Mouse (Mus musculus): ENCODE measurements around the gene Nme7. TPM values are rescaled to one million over a fixed set of nuclear protein-coding genes. Genes with fewer than 3 reads are reported as not detected.
A peak's percentile ranks its signal among the peaks of the same experiment; 100 is the strongest.

The Nme7 gene
- polyA plus RNA-seq, 1 experiment from 2014 or later = 8.5 TPM

DNA sequence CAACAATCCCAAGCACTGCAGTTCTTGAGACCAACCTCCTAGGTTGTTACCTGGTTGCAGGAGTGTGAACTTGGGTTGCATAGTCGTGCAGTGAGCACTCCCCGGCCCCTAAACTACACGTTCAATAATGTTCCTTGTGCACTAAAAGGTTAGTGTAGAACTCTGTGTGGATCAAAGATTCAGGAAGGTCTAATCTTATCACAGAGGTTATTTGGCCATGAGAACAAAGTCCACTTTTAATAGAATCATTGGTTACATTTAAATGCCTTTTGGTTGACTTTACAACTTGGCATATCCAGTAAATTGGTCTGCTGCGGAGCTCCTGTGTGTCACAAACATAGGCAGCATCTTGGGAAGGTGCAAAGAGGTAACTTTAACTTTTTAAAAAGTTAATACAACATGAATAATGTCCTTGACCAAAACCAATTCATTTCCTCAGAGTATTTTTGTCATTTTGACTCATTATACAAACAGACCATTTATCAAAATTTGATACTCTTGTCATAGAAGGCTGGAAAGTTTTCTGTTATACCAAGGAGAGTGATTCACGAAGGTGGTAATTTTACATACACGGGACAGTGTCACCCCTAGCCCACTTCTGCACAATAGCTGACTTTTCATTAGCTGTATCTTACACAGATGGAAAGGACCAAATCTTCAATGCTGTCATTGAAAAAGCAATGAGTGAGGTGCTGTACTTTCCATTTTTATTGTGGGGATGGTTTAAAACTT lies 116.9 kb downstream of the Nme7 start:
- Histone ChIP-seq H3K36me3 (ENCODE audit: control insufficient read depth, insufficient read depth) (no peaks in the 10 kb centered on the region), H3K9ac (ENCODE audit: low read depth, low read length) (no peak overlapping the region), H3K4me3 (ENCODE audit: low read depth, low read length) (no peak overlapping the region), H3K4me1 (ENCODE audit: control insufficient read depth, low read depth, low read length) (peaks cover 2% of the 10 kb centered on the region), H3K4me2 (ENCODE audit: low read depth, low read length) (no peak overlapping the region), H3K27me3 (ENCODE audit: control insufficient read depth, insufficient read depth, low read depth, low read length) (no peaks in the 10 kb centered on the region), H3K27ac (ENCODE audit: low read length) (no peak overlapping the region), H3K9me3 (replicated peaks; ENCODE audit: control insufficient read depth, low read length) (no peaks in the 10 kb centered on the region)
- 64% methylated on average over 6 of the region's 6 CpGs for WGBS (ENCODE audit: insufficient replicate concordance)
- ATAC-seq (ENCODE audit: low read depth) = peak; percentile 53; the same call in 1 of the 2 replicates

DNA sequence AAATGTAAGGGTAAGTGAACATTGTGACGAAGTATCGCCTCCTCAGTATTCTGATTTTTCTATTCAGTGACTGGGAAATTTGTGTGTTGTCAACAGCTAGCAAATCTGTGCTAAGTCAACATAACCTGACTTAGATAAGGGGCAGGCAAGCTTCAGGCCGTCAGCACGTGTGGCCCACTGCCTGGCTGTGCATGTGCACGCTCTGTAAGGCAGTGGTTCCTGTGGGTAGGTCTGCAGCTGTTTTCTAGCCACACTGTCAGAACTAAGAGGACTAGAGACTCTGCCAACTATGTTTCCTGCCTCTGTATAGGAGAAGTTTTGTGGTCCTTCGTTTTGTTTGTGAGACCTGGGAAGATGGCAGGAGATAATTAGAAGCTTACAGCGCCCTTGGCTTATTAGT lies 122.3 kb downstream of the Nme7 start:
- Histone ChIP-seq H3K9ac (ENCODE audit: low read depth, low read length) (no peak overlapping the region), H3K4me2 (ENCODE audit: low read depth, low read length) (no peak overlapping the region), H3K4me1 (ENCODE audit: control insufficient read depth, low read depth, low read length) (no peaks in the 10 kb centered on the region), H3K4me3 (ENCODE audit: low read depth, low read length) (no peak overlapping the region), H3K27ac (ENCODE audit: low read length) (no peak overlapping the region), H3K36me3 (ENCODE audit: control insufficient read depth, insufficient read depth) (no peaks in the 10 kb centered on the region), H3K9me3 (replicated peaks; ENCODE audit: control insufficient read depth, low read length) (no peaks in the 10 kb centered on the region), H3K27me3 (ENCODE audit: control insufficient read depth, insufficient read depth, low read depth, low read length) (no peaks in the 10 kb centered on the region)
- WGBS (ENCODE audit: insufficient replicate concordance) = 56% methylated on average over 7 of the region's 7 CpGs
- peak; percentile 71 for ATAC-seq (ENCODE audit: low read depth)

DNA sequence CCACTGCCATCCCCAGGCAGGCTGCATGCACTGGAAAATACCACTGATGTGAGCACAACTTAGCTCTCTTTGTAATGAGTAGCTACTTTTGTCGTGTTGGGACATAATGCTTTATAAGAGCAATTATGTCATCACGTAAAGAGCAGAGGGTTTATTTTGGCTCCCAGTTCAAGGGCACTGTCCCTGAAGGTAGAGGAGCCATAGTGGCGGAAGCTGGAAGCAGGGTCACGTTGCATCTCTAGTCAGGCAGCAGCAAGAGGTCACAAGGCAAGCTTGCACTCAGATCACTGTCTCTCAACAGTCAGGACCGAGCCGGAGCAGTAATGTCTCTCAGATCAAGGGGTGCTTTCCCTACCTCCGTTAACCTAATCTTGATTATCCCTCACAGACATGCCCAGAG lies 123.9 kb downstream of the Nme7 start:
- Histone ChIP-seq H3K27me3 (ENCODE audit: control insufficient read depth, insufficient read depth, low read depth, low read length) (no peaks in the 10 kb centered on the region), H3K9ac (ENCODE audit: low read depth, low read length) (no peak overlapping the region), H3K27ac (ENCODE audit: low read length) (no peak overlapping the region), H3K4me3 (ENCODE audit: low read depth, low read length) (no peak overlapping the region), H3K4me2 (ENCODE audit: low read depth, low read length) (no peak overlapping the region), H3K36me3 (ENCODE audit: control insufficient read depth, insufficient read depth) (no peaks in the 10 kb centered on the region), H3K9me3 (replicated peaks; ENCODE audit: control insufficient read depth, low read length) (no peaks in the 10 kb centered on the region), H3K4me1 (ENCODE audit: control insufficient read depth, low read depth, low read length) (no peaks in the 10 kb centered on the region)
- 56% methylated on average over 7 of the region's 7 CpGs for WGBS (ENCODE audit: insufficient replicate concordance)
- ATAC-seq (ENCODE audit: low read depth) = no peak

DNA sequence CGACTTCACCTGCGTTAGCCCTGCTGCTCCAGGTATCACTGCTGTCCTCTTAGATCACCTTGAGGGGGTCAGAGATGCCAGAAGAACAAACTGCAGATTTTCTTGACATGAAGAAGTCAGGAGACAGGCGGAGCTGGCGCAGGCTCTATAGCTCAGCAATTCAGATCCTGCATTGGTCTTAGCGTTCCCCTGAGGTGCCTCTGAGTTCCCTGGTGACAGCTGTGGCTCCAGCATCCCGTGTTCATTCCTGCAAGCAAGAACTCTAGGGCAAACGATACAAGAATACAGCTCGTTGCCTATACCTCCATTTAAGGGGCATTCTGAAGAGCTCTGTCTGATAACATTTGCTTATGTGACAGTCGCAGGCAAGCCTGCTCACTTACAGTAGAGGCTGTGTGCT lies 124.7 kb downstream of the Nme7 start:
- Histone ChIP-seq H3K36me3 (ENCODE audit: control insufficient read depth, insufficient read depth) (no peaks in the 10 kb centered on the region), H3K27ac (ENCODE audit: low read length) (no peak overlapping the region), H3K4me2 (ENCODE audit: low read depth, low read length) (no peak overlapping the region), H3K4me3 (ENCODE audit: low read depth, low read length) (no peak overlapping the region), H3K27me3 (ENCODE audit: control insufficient read depth, insufficient read depth, low read depth, low read length) (no peaks in the 10 kb centered on the region), H3K4me1 (ENCODE audit: control insufficient read depth, low read depth, low read length) (no peaks in the 10 kb centered on the region), H3K9me3 (replicated peaks; ENCODE audit: control insufficient read depth, low read length) (no peaks in the 10 kb centered on the region), H3K9ac (ENCODE audit: low read depth, low read length) (no peak overlapping the region)
- no peak for ATAC-seq (ENCODE audit: low read depth)
- WGBS (ENCODE audit: insufficient replicate concordance) = 78% methylated on average over 9 of the region's 9 CpGs

DNA sequence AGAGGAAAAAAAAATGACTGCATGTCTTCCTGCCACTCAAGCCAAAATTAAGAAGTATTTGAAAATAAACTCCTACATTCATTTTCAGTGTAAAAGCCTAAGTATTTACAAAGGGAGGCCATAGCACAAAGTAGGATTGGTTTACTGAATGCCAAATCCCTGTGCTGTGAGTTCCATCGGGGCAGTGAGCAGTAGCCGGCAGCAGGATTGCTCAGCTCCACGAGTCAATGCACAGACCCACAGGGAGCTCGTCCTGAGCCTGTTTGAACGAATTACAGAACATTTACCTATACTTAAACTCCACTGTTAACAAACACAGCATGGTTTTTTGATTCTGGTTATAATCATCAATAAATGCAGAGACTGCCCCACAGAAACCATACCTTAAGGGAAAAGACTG lies 128.7 kb downstream of the Nme7 start:
- ATAC-seq (ENCODE audit: low read depth) = no peak
- 70% methylated on average over 5 of the region's 5 CpGs for WGBS (ENCODE audit: insufficient replicate concordance)

DNA sequence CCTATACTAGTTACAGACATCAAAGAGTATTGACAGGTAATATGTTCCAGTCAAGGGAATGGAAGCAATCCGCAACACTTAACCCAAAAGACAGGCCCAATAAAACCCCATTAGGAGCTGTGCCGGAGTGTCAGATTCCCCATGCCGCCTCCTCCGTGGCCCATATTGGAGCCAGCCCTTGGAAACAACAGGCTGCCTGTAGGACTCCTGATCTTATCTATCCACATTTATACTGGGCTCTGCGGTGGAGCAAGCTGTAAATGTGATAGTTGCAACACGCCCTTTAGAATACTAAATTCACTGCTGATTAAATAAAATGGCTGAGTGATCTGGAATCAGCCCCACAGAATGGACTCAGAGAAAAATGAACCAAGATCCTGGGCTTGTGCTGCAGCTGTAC lies 130.1 kb downstream of the Nme7 start:
- ATAC-seq (ENCODE audit: low read depth) = no peak
- Histone ChIP-seq H3K9me3 (replicated peaks; ENCODE audit: control insufficient read depth, low read length) (no peaks in the 10 kb centered on the region), H3K9ac (ENCODE audit: low read depth, low read length) (no peak overlapping the region), H3K4me3 (ENCODE audit: low read depth, low read length) (no peak overlapping the region), H3K27ac (ENCODE audit: low read length) (no peak overlapping the region), H3K4me1 (ENCODE audit: control insufficient read depth, low read depth, low read length) (no peaks in the 10 kb centered on the region), H3K27me3 (ENCODE audit: control insufficient read depth, insufficient read depth, low read depth, low read length) (no peaks in the 10 kb centered on the region), H3K36me3 (ENCODE audit: control insufficient read depth, insufficient read depth) (no peaks in the 10 kb centered on the region; the same call in 1 of the 2 replicates), H3K4me2 (ENCODE audit: low read depth, low read length) (no peak overlapping the region)
- 73% methylated on average over 6 of the region's 6 CpGs for WGBS (ENCODE audit: insufficient replicate concordance)

More for the DNA sequence above, 128.7 kb downstream of the Nme7 start:
- H3K4me1 ChIP-seq (ENCODE audit: control insufficient read depth, low read depth, low read length) = no peaks in the 10 kb centered on the region
- H3K9me3 ChIP-seq (replicated peaks; ENCODE audit: control insufficient read depth, low read length) = no peaks in the 10 kb centered on the region
- H3K4me3 ChIP-seq (ENCODE audit: low read depth, low read length) = no peak overlapping the region
- no peak overlapping the region for H3K4me2 ChIP-seq (ENCODE audit: low read depth, low read length)
- H3K27ac ChIP-seq (ENCODE audit: low read length) = no peak overlapping the region
- no peaks in the 10 kb centered on the region for H3K36me3 ChIP-seq (ENCODE audit: control insufficient read depth, insufficient read depth)
- no peaks in the 10 kb centered on the region for H3K27me3 ChIP-seq (ENCODE audit: control insufficient read depth, insufficient read depth, low read depth, low read length)
- H3K9ac ChIP-seq (ENCODE audit: low read depth, low read length) = no peak overlapping the region

DNA sequence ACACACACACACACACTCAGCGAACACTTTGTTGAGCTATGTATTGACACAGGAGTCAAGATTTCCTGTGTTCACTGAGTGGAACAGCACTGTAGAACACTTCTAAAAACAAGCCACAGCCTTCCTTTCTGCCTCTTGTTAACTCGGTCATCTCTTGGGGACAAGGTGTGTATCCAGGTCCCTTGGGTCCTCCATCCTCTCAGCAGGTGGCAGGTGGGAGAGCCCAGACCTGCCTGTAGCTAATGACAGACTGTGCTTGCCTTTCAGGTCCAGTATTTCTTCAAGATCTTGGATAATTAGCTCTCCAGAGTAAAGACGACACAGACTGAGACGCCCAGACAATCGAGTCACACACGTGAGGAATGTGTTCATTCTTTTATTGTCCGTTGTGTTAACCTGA lies 132.8 kb downstream of the Nme7 start:
- Histone ChIP-seq H3K4me2 (ENCODE audit: low read depth, low read length) (no peak overlapping the region), H3K4me1 (ENCODE audit: control insufficient read depth, low read depth, low read length) (no peaks in the 10 kb centered on the region; the same call in 1 of the 2 replicates), H3K27ac (ENCODE audit: low read length) (no peak overlapping the region), H3K9me3 (replicated peaks; ENCODE audit: control insufficient read depth, low read length) (no peaks in the 10 kb centered on the region), H3K27me3 (ENCODE audit: control insufficient read depth, insufficient read depth, low read depth, low read length) (no peaks in the 10 kb centered on the region), H3K9ac (ENCODE audit: low read depth, low read length) (no peak overlapping the region), H3K4me3 (ENCODE audit: low read depth, low read length) (no peak overlapping the region), H3K36me3 (ENCODE audit: control insufficient read depth, insufficient read depth) (no peaks in the 10 kb centered on the region; the same call in 1 of the 2 replicates)
- WGBS (ENCODE audit: insufficient replicate concordance) = 72% methylated on average over 7 of the region's 7 CpGs
- no peak for ATAC-seq (ENCODE audit: low read depth)

DNA sequence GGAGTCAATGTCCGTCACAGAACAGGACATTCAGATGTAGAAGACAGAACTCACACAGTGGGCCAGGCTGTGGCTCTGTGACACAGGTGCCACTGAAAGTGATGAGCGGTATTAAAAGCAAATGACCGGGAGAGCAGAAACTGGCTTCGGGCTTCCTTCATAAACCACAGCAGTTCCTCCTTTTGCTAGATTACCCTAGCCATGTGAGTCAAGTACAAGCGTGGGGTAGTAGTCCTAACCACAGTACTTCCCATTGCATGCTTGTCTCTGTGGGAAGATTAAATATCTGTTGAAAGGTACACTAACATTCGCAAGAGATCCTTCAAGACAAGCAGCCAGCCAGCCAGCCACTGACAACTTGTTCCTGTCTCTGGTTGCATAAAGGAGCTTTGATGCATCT lies 136.3 kb downstream of the Nme7 start:
- Histone ChIP-seq H3K4me2 (ENCODE audit: low read depth, low read length) (0 out of 2 replicates have a peak overlapping the region, but pooled peaks have one; percentile 18), H3K4me3 (ENCODE audit: low read depth, low read length) (no peak overlapping the region), H3K9ac (ENCODE audit: low read depth, low read length) (no peak overlapping the region), H3K4me1 (ENCODE audit: control insufficient read depth, low read depth, low read length) (no peaks in the 10 kb centered on the region; the same call in 1 of the 2 replicates), H3K36me3 (ENCODE audit: control insufficient read depth, insufficient read depth) (no peaks in the 10 kb centered on the region; the same call in 1 of the 2 replicates), H3K27ac (ENCODE audit: low read length) (no peak overlapping the region), H3K27me3 (ENCODE audit: control insufficient read depth, insufficient read depth, low read depth, low read length) (no peaks in the 10 kb centered on the region), H3K9me3 (replicated peaks; ENCODE audit: control insufficient read depth, low read length) (no peaks in the 10 kb centered on the region)
- no peak for ATAC-seq (ENCODE audit: low read depth)
- WGBS (ENCODE audit: insufficient replicate concordance) = 21% methylated on average over 6 of the region's 6 CpGs

DNA sequence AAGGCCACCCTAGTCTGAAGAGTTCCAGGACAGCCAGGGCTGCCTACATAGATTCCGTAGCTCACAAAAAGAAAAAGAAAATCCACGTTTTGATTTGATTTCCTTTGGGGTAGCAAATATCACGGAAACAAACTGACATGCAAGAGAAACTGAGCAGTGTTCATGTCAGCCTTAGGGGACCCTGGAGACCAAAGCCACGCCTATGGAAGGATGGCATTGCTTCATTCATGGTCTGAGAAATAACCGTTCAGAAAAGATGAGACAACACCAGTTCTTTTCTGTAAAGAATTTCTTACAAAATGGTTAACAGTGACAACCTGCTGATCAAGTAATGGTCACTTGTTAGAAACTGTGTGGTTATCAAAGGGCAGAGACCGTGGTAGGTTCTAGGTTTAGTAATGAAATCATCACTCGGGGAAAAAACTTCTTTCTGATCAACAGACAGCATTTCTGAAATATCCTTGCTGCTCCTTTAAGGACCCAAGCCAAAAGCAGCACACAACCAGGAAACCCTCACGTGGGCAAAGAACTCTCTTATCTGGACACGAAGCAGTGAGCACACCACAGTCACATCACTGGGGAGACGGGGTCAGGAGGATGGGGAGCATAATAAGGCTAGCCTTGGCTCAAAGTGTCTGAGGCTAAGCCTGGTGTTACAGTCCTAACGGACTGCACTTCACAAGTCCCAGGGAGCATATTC lies 136.9 kb downstream of the Nme7 start:
- peak; percentile 59 for ATAC-seq (ENCODE audit: low read depth)
- no peaks in the 10 kb centered on the region; the same call in 1 of the 2 replicates for H3K36me3 ChIP-seq (ENCODE audit: control insufficient read depth, insufficient read depth)

More for the DNA sequence above, 136.9 kb downstream of the Nme7 start:
- Histone ChIP-seq H3K4me2 (ENCODE audit: low read depth, low read length) (peak overlapping the region; percentile 18; the same call in 1 of the 2 replicates), H3K4me1 (ENCODE audit: control insufficient read depth, low read depth, low read length) (no peaks in the 10 kb centered on the region; the same call in 1 of the 2 replicates), H3K27me3 (ENCODE audit: control insufficient read depth, insufficient read depth, low read depth, low read length) (no peaks in the 10 kb centered on the region), H3K9me3 (replicated peaks; ENCODE audit: control insufficient read depth, low read length) (no peaks in the 10 kb centered on the region), H3K4me3 (ENCODE audit: low read depth, low read length) (no peak overlapping the region), H3K9ac (ENCODE audit: low read depth, low read length) (no peak overlapping the region), H3K27ac (ENCODE audit: low read length) (peak overlapping the region; percentile 15; the same call in 1 of the 2 replicates)
- WGBS (ENCODE audit: insufficient replicate concordance) = 36% methylated on average over 11 of the region's 11 CpGs

All from liver, embryonic 16.5 days (tissue).